Mouse (Mus musculus): ENCODE results near the gene Gm45062.
"Not testable (repeated sequence)": the region's sequence is repeated elsewhere in the genome, so short reads cannot be mapped to it uniquely, and the experiment has no call there.

The Gm45062 gene

DNA sequence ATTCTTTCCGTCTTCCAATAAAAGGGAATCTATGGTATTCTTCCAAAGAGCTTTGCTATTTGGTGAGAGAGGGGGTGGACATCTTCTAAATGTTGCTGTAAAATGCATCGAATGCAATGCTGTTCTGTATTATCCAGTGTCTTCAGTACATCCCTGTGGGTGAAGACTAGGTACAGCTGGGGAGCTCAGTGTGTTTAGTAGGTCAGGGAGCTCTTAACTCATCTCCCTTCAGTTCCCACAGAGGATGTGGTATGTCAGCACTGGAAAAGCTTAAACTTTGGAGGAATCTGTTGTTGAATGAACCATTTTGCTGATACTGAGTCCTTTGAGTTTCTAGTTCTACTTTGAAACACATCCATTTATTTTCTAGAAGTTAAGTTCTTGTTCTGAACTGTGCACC is 53.3 kb downstream of the Gm45062 start:
- no peak for DNase-seq (ENCODE audit: extremely low spot score)

- DNase-seq (ENCODE audit: extremely low spot score): no peak
Measured at GRCm38 (mm10) chr6:8316201-8316600, 57.0 kb downstream of the Gm45062 start.

- DNase-seq (ENCODE audit: extremely low spot score): no peak
Measured at GRCm38 (mm10) chr6:8319591-8319990, 60.3 kb downstream of the Gm45062 start.

GRCm38 (mm10) chr6:8331496-8331895 is 72.2 kb downstream of the Gm45062 start:
- DNase-seq (ENCODE audit: extremely low spot score): not testable (repeated sequence)

- DNase-seq (ENCODE audit: extremely low spot score): no peak
Measured at GRCm38 (mm10) chr6:8333380-8333779, 74.1 kb downstream of the Gm45062 start.

DNA sequence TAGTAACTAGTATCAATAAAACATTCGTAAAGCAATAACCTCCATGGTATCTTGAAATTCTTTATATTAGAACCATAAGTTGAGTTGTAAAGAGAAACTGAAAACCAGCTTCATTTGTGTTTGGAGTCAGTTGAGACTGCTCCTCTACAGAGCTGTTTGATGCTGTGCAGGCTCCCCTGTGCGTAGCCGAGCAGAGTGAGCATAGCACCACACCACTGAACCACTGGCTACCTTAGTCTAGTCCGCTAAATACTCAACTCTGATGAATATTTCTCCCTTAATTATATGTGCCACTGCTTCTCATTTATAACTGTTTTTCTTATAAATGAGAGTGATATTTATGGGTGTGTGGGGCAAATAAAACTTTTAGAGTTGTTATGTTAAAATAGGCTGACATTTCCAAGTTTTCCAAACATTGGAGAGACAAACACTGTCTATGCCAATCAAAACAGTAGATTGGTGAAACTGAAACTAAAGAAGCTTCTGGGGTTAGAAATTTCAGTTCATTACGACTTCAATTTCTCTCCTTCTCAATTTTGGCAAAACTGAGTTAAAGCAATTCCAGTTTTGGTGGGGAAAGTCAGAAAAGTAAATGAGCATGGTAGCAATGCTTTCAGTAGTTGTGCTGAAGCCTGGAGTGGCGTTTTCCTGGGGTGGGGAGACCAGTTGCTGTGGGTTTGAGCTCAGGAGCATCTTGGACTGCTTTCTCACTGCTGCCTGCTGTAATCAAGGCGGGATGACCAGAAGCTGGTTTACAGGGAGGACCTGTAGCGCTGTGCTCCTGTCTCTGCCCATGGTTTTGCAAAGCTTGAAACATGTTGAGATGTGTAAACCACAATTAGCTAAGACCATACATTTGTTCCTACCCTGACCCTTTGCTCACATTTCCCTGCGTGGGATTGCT is 77.5 kb downstream of the Gm45062 start:
- no peak for DNase-seq (ENCODE audit: extremely low spot score)

DNA sequence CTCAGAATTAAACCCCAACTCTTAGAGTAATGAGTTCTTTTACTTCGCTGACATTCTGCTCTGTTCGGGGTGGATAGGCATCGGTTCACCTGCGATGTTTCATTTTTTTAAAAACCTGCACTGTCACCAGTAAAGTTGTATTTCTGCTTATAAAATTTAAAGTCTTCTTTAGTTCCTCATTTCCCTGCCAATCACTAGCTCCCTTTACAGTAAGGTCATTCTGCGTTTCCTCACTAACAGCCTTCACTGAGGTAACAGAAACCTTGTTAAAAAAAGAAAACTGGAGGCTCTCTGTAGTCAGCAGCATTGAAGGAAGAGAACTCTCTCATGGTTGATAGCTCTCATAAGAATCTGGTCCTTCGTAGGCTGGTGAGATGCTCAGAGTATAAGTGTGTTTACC is 80.2 kb downstream of the Gm45062 start:
- DNase-seq (ENCODE audit: extremely low spot score): no peak

- no peak for DNase-seq (ENCODE audit: extremely low spot score)
Measured at GRCm38 (mm10) chr6:8343271-8343670, 84.0 kb downstream of the Gm45062 start.

DNA sequence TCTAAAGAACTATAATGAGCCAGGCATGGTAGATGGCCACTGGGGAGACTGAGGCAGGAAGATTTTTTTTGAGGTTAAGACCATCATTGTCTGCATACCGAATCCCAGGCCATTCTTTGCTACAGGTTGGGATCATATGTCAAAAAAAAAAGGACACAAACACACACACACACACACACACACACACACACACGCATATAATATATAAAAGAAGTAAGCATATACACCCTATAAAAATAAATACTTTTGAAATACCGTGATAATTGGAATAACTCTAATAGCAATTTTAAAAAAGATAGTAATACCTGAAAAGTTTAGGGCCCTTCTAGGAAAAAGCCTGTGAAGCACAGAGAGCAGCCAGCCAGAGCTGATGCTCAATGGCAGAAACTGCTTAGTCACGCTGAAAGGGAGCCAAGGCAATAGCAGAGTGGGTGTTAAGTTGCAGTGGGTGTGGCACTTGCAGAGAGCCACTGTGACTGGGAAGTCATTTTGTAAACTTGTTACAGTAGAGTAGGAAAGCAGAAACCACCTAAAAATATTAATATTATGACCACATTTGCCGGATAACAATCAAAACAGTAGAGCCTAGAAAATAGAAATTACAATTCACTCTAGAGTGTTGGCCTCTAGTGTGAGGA is 86.1 kb downstream of the Gm45062 start:
- DNase-seq (ENCODE audit: extremely low spot score): no peak

GRCm38 (mm10) chr6:8347154-8347553 is 87.9 kb downstream of the Gm45062 start:
- no peak for DNase-seq (ENCODE audit: extremely low spot score)

DNA sequence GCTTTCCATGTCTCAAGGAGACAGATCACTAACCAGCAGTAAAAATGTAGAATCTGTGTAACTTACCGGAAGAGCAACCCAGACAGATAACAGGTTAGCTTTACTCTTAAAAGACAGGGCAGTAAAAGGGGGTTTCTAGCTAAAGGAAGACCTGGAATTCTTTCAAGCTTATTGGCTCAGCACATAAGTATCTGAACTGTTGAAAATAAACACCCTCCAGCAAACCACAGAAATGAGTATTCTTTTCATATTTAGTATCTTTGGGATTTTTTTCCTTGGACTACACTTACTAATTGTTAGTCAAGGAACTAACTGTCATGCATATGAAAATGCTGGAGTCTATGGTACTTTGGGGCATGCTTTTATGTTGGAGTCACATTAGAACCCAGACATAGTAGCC is 89.1 kb downstream of the Gm45062 start:
- no peak for DNase-seq (ENCODE audit: extremely low spot score)

- DNase-seq (ENCODE audit: extremely low spot score): no peak
Measured at GRCm38 (mm10) chr6:8349060-8349670, 89.9 kb downstream of the Gm45062 start.

DNA sequence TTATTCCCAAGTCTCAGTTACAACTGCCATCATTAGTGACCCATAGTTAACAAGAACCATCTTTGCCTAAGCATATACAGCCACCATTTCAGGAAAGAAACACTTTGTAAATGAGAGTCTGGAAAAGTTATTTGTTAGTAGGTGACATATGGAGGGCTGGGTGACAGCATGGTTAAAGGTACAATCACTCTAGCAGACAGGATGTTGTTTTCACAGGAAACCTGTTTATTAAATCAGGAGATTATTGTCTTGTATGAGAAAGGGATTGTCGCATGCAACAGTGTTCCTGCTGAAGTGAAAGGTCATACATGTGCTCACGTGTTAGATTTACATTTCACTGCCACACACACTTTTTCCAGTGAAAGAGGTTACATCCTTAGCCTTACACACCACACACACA is 92.3 kb downstream of the Gm45062 start:
- no peak for DNase-seq (ENCODE audit: extremely low spot score)

- no peak for DNase-seq (ENCODE audit: extremely low spot score)
Measured at GRCm38 (mm10) chr6:8352533-8353168, 93.4 kb downstream of the Gm45062 start.

GRCm38 (mm10) chr6:8353461-8353860 is 94.2 kb downstream of the Gm45062 start:
- DNase-seq (ENCODE audit: extremely low spot score): no peak

GRCm38 (mm10) chr6:8354846-8355245 is 95.6 kb downstream of the Gm45062 start:
- no peak for DNase-seq (ENCODE audit: extremely low spot score)

- DNase-seq (ENCODE audit: extremely low spot score): no peak
Measured at GRCm38 (mm10) chr6:8358232-8358631, 99.0 kb downstream of the Gm45062 start.

- no peak for DNase-seq (ENCODE audit: extremely low spot score)
Measured at GRCm38 (mm10) chr6:8358782-8359181, 99.5 kb downstream of the Gm45062 start.

- no peak for DNase-seq (ENCODE audit: extremely low spot score)
Measured at GRCm38 (mm10) chr6:8360805-8361204, 101.6 kb downstream of the Gm45062 start.

DNA sequence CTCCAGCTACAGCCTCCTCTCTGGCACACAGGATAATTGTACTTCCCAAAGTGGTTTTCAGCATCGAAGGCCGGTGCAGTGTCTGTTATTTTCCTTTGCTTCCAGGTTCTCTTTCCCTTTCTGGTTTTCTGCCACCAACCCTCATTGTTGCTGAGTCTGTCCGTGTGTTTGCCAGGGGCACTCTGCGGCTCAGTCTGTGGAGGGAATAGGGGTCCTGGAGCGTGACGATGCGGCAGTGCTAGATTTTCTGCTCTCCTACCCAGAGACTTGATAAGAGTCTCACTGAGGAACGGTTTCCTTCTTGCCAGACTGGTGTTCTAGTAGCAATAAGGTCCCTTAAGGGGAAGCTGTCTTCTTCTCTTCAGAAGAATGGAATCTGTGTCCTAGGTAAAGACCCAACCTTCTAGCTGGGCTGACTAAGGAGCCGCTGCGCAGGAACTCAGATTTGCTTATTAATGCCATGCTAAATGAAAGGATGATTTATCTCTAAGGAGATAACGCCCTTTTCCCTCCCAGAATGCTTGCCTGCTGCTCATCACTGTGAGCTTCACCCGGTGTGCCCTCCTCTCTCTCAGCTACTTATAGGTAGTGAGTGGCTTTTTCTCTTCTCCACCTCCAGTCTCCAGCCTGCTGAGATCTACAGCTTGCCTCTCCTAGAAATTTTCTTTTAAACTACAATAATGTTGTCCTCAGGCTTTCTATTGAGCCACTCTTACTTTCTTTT is 104.9 kb downstream of the Gm45062 start:
- DNase-seq (ENCODE audit: extremely low spot score): no peak

DNA sequence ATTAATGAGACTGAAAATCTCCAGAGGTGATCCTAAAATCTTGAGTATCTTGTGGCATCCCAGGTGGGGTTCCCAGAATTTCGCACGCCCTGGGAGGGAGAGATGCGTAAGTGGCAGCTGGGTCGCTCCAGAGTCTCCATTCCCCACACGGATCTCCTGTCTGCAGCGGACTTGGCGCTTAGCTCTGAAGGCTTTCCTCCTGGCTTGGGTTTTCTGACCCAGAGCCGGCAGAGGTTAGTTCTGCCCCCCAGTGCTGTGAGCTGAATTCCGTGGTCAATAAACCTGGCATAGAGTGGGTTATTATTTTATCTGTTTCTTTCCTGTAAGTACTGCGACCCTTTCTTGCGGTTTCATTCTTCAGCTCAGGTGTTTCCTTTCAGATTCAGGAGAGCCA is 105.5 kb downstream of the Gm45062 start:
- no peak for DNase-seq (ENCODE audit: extremely low spot score)

GRCm38 (mm10) chr6:8367675-8368074 is 108.4 kb downstream of the Gm45062 start:
- no peak for DNase-seq (ENCODE audit: extremely low spot score)

Measured in embryo, embryonic 9.5 days (tissue).